Mouse (Mus musculus) CH12.LX (cell line): ENCODE measurements around the gene Ccnt1. TPM values are rescaled to one million over a fixed set of nuclear protein-coding genes. Genes with fewer than 3 reads are reported as not detected.

Experiments
- DNase-seq: peaks from one replicate; pipeline ENCODE4 v3.0.0-alpha.2; 2013; ENCODE audit errors: extremely low read depth
- H3K27ac ChIP-seq: 2 replicates; pipeline ENCODE4 v1.5.1; 2012; ENCODE audit warnings: low read depth, mild to moderate bottlenecking, control low read depth, moderate library complexity; ENCODE audit not compliant: insufficient read depth
- H3K27me3 ChIP-seq: replicated peaks from 2 replicates; pipeline ENCODE3; 2012; ENCODE audit warnings: inconsistent platforms
- H3K36me3 ChIP-seq, 2 experiments: replicated peaks in 1 of 2; 2 replicates each; pipeline versions ENCODE3 to v1.6.1; 2012; ENCODE audit warnings: inconsistent platforms in 1 of 2, low read length in 1 of 2, mild to moderate bottlenecking in 1 of 2, mixed read lengths in 1 of 2, moderate library complexity in 1 of 2; ENCODE audit not compliant: control insufficient read depth in 1 of 2, insufficient read depth in 1 of 2
- H3K4me1 ChIP-seq, 2 experiments: 2 replicates each; pipeline ENCODE4 v1.6.1; 2012; ENCODE audit warnings: inconsistent platforms in 1 of 2, moderate library complexity in 1 of 2; ENCODE audit not compliant: insufficient read depth in 2 of 2, control insufficient read depth in 1 of 2
- H3K4me2 ChIP-seq: 2 replicates; pipeline ENCODE4 v1.6.1; 2012; ENCODE audit warnings: low read depth, mild to moderate bottlenecking, control low read depth; ENCODE audit not compliant: poor library complexity, insufficient read depth, severe bottlenecking
- H3K4me3 ChIP-seq, 3 experiments: fragments of 150-350 bp in 1 of 3; sonication (generic) in 1 of 3; replicated peaks in 1 of 3; 2 replicates each; pipeline versions ENCODE3 to v1.5.1; 2011 to 2012; ENCODE audit warnings: low read depth in 2 of 3, low read length in 2 of 3, mild to moderate bottlenecking in 2 of 3, moderate library complexity in 2 of 3, control low read depth in 1 of 3, improper control_type of control experiment in 1 of 3, inconsistent platforms in 1 of 3, mixed read lengths in 1 of 3; ENCODE audit not compliant: poor library complexity in 1 of 3
- H3K79me2 ChIP-seq: replicated peaks from 2 replicates; pipeline ENCODE4 v1.6.1; 2012; ENCODE audit warnings: mild to moderate bottlenecking, moderate library complexity; ENCODE audit not compliant: control insufficient read depth, poor library complexity, insufficient read depth, severe bottlenecking; ENCODE audit errors: extremely low read depth
- H3K9ac ChIP-seq: 2 replicates; pipeline ENCODE4 v1.6.1; 2012; ENCODE audit warnings: low read depth, mild to moderate bottlenecking, control low read depth, moderate library complexity; ENCODE audit not compliant: insufficient read depth
- H3K9me3 ChIP-seq: replicated peaks from 2 replicates; pipeline ENCODE3; 2012; ENCODE audit warnings: low read length, inconsistent platforms, mixed read lengths
- BHLHE40 ChIP-seq: IDR thresholded peaks from 2 replicates; pipeline ENCODE4 v1.6.1; 2011; ENCODE audit warnings: mild to moderate bottlenecking, low read depth, low read length, improper control_type of control experiment
- CHD2 ChIP-seq: IDR thresholded peaks from 2 replicates; pipeline ENCODE4 v1.6.1; 2011; ENCODE audit warnings: low read length, improper control_type of control experiment
- CTCF ChIP-seq, 2 experiments: IDR thresholded peaks in 1 of 2; conservative IDR thresholded peaks in 1 of 2; 2 replicates each; pipeline ENCODE4 v1.5.1; 2011 to 2012; ENCODE audit warnings: low read depth in 2 of 2, low read length in 2 of 2, improper control_type of control experiment in 1 of 2, inconsistent platforms in 1 of 2, mild to moderate bottlenecking in 1 of 2, moderate library complexity in 1 of 2
- E2F4 ChIP-seq: IDR thresholded peaks from 2 replicates; pipeline ENCODE4 v1.6.1; 2011; ENCODE audit warnings: low read depth, low read length, improper control_type of control experiment; ENCODE audit not compliant: insufficient replicate concordance
- ETS1 ChIP-seq: conservative IDR thresholded peaks from 2 replicates; pipeline ENCODE4 v1.6.1; 2012; ENCODE audit warnings: low read depth, mild to moderate bottlenecking, inconsistent platforms, low read length, improper control_type of control experiment, moderate library complexity
- GABPA ChIP-seq: IDR thresholded peaks from 2 replicates; pipeline ENCODE4 v1.6.1; 2012; ENCODE audit warnings: low read depth, low read length, improper control_type of control experiment, inconsistent platforms; ENCODE audit not compliant: insufficient replicate concordance
- HCFC1 ChIP-seq: IDR thresholded peaks from 2 replicates; pipeline ENCODE4 v1.6.1; 2012; ENCODE audit warnings: low read depth, mild to moderate bottlenecking, inconsistent platforms, low read length, improper control_type of control experiment
- JUND ChIP-seq: conservative IDR thresholded peaks from 2 replicates; pipeline ENCODE4 v1.6.1; 2011; ENCODE audit warnings: low read depth, low read length, improper control_type of control experiment
- KAT2A ChIP-seq: IDR thresholded peaks from 2 replicates; pipeline ENCODE4 v1.6.1; 2012; ENCODE audit warnings: low read length, improper control_type of control experiment, inconsistent platforms; ENCODE audit not compliant: insufficient replicate concordance
- MAFK ChIP-seq: IDR thresholded peaks from 2 replicates; pipeline ENCODE4 v1.6.1; 2011; ENCODE audit warnings: low read length, improper control_type of control experiment; ENCODE audit not compliant: insufficient replicate concordance
- MAX ChIP-seq: IDR thresholded peaks from 2 replicates; pipeline ENCODE4 v1.6.1; 2011; ENCODE audit warnings: low read length, improper control_type of control experiment
- MAZ ChIP-seq: IDR thresholded peaks from 2 replicates; pipeline ENCODE4 v1.6.1; 2012; ENCODE audit warnings: low read depth, mild to moderate bottlenecking, inconsistent platforms, low read length, improper control_type of control experiment, moderate library complexity
- MYC ChIP-seq: IDR thresholded peaks from 2 replicates; pipeline ENCODE4 v1.6.1; 2011; ENCODE audit warnings: low read depth, mild to moderate bottlenecking, improper control_type of control experiment, low read length
- NELFE ChIP-seq: IDR thresholded peaks from 2 replicates; pipeline ENCODE4 v1.6.1; 2011; ENCODE audit warnings: low read depth, low read length, improper control_type of control experiment
- PAX5 ChIP-seq: IDR thresholded peaks from 2 replicates; pipeline ENCODE4 v1.6.1; 2012; ENCODE audit warnings: low read length, inconsistent platforms, mixed read lengths
- POLR2A ChIP-seq: IDR thresholded peaks from 2 replicates; pipeline ENCODE4 v1.6.1; 2011; ENCODE audit warnings: low read depth, mild to moderate bottlenecking, improper control_type of control experiment, low read length
- POLR2AphosphoS2 ChIP-seq: IDR thresholded peaks from 2 replicates; pipeline ENCODE4 v1.6.1; 2011; ENCODE audit warnings: low read depth, low read length, improper control_type of control experiment
- RAD21 ChIP-seq: IDR thresholded peaks from 2 replicates; pipeline ENCODE4 v1.6.1; 2011; ENCODE audit warnings: low read depth, mild to moderate bottlenecking, low read length, improper control_type of control experiment, moderate library complexity
- RCOR1 ChIP-seq: conservative IDR thresholded peaks from 2 replicates; pipeline ENCODE4 v1.6.1; 2012; ENCODE audit warnings: low read depth, mild to moderate bottlenecking, inconsistent platforms, low read length, improper control_type of control experiment
- SIN3A ChIP-seq: IDR thresholded peaks from 2 replicates; pipeline ENCODE4 v1.6.1; 2012; ENCODE audit warnings: low read length, improper control_type of control experiment, inconsistent platforms
- SMC3 ChIP-seq: IDR thresholded peaks from 2 replicates; pipeline ENCODE4 v1.6.1; 2011; ENCODE audit warnings: low read depth, low read length, improper control_type of control experiment
- TCF12 ChIP-seq: IDR thresholded peaks from 2 replicates; pipeline ENCODE4 v1.6.1; 2014; ENCODE audit warnings: low read depth, mild to moderate bottlenecking, inconsistent platforms, low read length, improper control_type of control experiment
- UBTF ChIP-seq: IDR thresholded peaks from 2 replicates; pipeline ENCODE4 v1.6.1; 2012; ENCODE audit warnings: low read depth, mild to moderate bottlenecking, inconsistent platforms, low read length, improper control_type of control experiment, moderate library complexity
- USF1 ChIP-seq: IDR thresholded peaks from 2 replicates; pipeline ENCODE4 v1.6.1; 2014; ENCODE audit warnings: low read depth, mild to moderate bottlenecking, inconsistent platforms, low read length, improper control_type of control experiment
- USF2 ChIP-seq: conservative IDR thresholded peaks from 2 replicates; pipeline ENCODE4 v1.6.1; 2011; ENCODE audit warnings: low read depth, low read length, improper control_type of control experiment
- ZC3H11A ChIP-seq: IDR thresholded peaks from 2 replicates; pipeline ENCODE4 v1.6.1; 2012; ENCODE audit warnings: low read depth, mild to moderate bottlenecking, inconsistent platforms, low read length, improper control_type of control experiment
- ZMIZ1 ChIP-seq: IDR thresholded peaks from 2 replicates; pipeline ENCODE4 v1.6.1; 2012; ENCODE audit warnings: low read depth, mild to moderate bottlenecking, inconsistent platforms, low read length, improper control_type of control experiment
- ZNF384 ChIP-seq: IDR thresholded peaks from 2 replicates; pipeline ENCODE4 v1.6.1; 2012; ENCODE audit warnings: low read depth, low read length, improper control_type of control experiment, inconsistent platforms
- dilution Hi-C: fragments of 300-500 bp; cut with MboI; formaldehyde crosslinking; loops from 2 replicates; pipeline ENCODE4 v1.14.3; 2020; ENCODE audit warnings: low sequenced_read_pairs; ENCODE audit not compliant: extremely low pct_unique_long_range_greater_than_20kb, extremely low pct_ligation_motif_present
- in situ Hi-C: fragments of 300-500 bp; cut with MboI; formaldehyde crosslinking; loops from 3 replicates; pipeline ENCODE4 v1.14.3; 2019; ENCODE audit warnings: low sequenced_read_pairs, low pct_ligation_motif_present, low pct_unique_long_range_greater_than_20kb, mixed read lengths
- polyA plus RNA-seq: library from polyadenylated mRNA; unstranded; fragments of >175 nt; gene quantifications from 2 replicates; pipeline ENCODE4 v1.2.1, GENCODE M21; 2012; ENCODE audit warnings: low read depth; ENCODE audit not compliant: insufficient read length
- total RNA-seq, 2 experiments: library from RNA; depleted of rRNA; stranded (reverse); fragments of 300-350 nt in 1 of 2; fragments of >200 nt in 1 of 2; gene quantifications; 2 replicates each; pipeline ENCODE4 v1.2.3; 2012 to 2014

The Ccnt1 gene
- total and polyA plus RNA-seq, 3 experiments, result 36.8 to 73.3 (median 41.3) TPM

- no peak overlapping the region for H3K9ac ChIP-seq
- TF ChIP-seq BHLHE40 (0 out of 2 replicates have a peak, but pooled peaks have one; percentile 22), KAT2A (no peak), POLR2AphosphoS2 (no peak), USF2 (no peak), SIN3A (no peak), ZC3H11A (no peak), MAZ (no peak), POLR2A (no peak), SMC3 (no peak), RCOR1 (no peak), CHD2 (no peak), MAFK (no peak), NELFE (no peak), HCFC1 (no peak), MAX (peak; percentile 46; the same call in 1 of the 2 replicates), UBTF (no peak), PAX5 (no peak), ETS1 (no peak), ZNF384 (no peak), RAD21 (no peak), GABPA (no peak), MYC (peak; percentile 79), USF1 (no peak), ZMIZ1 (no peak), E2F4 (no peak), CTCF (conservative IDR thresholded peaks at IDR 0.05 in 1 of 2, IDR thresholded peaks at IDR 0.05 in 1 of 2; ENCODE audit: low read depth in 2 of 2, low read length in 2 of 2) (peak in 1 of 2 experiments; percentile 34; a peak in 1 of 4 replicates), JUND (no peak), TCF12 (no peak)
- H3K4me1 ChIP-seq, result peaks cover 8 to 43% of the 10 kb centered on the region in 2 experiments; a peak in 3 of 4 replicates
Observed at GRCm38 (mm10) chr15:98509387-98509786, 61.3 kb downstream of the Ccnt1 start.

More at GRCm38 (mm10) chr15:98509387-98509786, 61.3 kb downstream of the Ccnt1 start:
- in situ Hi-C loops (loop anchor here (10.0 kb wide), 1 partner anchor 325 kb away; no protein-coding TSS in a partner anchor), dilution Hi-C loops (no loop called here)
- Histone ChIP-seq H3K4me2 (no peak overlapping the region), H3K27me3 (no peaks in the 10 kb centered on the region), H3K9me3 (peaks cover 2% of the 10 kb centered on the region), H3K4me3 (no peak overlapping the region), H3K36me3 (no peaks in the 10 kb centered on the region), H3K27ac (no peak overlapping the region), H3K79me2 (no peaks in the 10 kb centered on the region)
- no peak for DNase-seq
